Mouse (Mus musculus) cerebellum, adult 9-10 months (tissue): ENCODE measurements around the gene Zfp423.

Experiments used
- DNase-seq: peaks from one replicate; pipeline ENCODE4 v3.0.0; 2022

The Zfp423 gene

DNA sequence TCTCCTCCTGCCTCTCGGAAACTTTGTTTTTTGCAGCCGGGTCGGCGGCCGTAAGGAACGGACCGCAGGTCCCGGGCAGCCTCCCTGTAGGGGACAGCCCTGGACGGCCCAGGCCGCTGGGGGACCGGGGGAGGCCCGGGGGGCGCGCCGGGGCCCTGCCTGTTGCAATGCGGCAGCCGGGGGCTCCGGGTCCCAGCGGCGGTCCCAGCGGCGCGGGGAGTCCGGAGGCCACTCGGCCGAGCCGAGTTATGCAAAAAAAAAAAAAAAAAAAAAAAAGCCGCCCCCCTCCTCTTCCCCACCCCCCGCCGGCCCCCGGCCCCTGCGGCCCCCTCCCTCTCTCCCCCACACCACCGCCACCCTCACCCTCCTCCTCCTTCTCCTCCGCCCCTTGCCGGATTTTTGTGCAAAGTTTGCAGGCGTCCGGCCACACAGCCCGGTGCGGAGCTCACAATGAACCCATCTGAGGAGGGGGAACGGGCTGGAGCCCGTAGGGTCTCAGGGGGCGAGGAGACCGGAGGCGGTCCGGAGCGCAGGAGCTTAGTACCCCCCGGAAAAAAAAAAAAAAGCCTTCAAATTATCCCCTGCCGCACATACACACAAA is at the start of gene Zfp423:
Gene Zfp423, minus strand, starts transcription at position 276 of the 601 bp plus-strand sequence.
- no peak for DNase-seq

DNA sequence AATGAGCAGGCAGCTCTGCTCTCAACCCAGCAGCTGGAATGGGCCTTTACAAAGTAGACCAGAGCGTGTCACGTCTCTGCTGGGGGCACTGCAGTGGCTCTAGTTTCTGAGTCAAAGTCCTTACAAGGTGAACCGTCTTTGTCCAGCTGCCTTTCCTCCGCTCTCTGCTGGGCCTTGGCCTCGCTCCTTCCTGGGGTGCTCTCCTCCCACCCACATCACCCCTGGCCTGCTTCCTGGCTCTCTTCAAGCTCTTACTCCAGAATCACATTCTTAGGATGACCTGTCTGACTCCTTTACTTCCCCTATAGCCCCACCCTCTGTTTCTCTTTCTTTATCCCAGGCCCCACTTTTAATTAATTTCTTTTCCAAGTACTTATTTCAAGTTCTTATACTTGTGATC is 47.4 kb upstream of the Zfp423 start:
- no peak for DNase-seq

DNA sequence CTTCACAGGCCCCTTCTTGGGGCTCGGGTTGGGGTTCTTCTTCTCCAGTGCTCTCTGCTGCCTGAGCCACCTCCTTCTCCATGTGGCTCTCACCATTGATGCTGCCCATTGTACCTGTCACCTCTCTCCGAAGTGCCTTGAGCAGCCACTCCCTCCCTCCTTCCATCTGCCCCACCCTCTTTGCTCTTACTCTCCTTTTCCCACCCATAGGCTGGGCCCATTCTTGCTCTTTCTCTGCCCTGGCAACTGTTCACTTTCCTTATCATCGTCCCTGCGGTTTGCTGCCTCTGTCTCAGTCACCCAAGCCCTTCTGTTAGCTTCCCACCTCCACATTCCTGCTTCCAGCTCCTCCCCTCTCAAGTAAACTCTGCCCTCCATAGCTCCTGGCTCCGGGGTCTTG is 25.4 kb upstream of the Zfp423 start:
- no peak for DNase-seq

DNA sequence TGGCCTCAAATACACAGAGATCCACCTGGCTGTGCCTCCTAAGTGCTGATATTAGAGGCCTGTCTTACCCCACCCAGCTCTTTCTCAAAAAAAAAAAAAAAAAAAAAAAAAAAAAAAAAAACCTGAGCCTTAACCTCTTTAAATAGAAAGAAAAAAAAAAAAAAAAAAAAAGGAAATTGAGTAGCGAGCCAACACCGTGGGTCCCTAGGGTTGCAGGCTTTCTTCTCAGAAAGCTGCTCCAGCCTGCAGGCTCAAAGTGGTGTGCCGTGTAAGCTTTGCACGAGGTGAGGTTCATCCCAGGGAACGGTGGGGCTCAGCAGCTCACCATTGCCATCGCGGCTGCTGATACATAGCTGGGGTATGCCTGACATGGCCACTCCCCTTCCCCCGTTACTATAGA is 24.6 kb upstream of the Zfp423 start:
- DNase-seq: no peak

DNA sequence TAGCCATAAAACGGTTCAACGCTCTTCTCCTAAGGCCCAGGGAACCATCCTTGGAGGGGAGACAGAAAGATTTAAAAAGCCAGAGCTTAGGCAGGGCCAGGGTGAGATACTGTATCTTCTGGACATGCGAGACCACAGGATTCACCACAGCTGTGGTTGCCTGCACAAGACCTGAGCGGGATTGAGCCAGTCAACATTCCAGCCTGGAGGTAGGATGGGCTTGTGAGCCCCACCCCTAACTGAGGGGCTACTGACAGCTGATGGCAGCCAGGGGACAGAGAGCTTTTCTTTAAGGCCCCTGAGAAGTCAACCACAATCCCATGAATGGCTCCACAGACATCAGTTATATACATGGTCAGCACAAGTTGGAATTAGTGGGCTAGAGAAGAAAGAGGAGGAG is 23.5 kb upstream of the Zfp423 start:
- no peak for DNase-seq

DNA sequence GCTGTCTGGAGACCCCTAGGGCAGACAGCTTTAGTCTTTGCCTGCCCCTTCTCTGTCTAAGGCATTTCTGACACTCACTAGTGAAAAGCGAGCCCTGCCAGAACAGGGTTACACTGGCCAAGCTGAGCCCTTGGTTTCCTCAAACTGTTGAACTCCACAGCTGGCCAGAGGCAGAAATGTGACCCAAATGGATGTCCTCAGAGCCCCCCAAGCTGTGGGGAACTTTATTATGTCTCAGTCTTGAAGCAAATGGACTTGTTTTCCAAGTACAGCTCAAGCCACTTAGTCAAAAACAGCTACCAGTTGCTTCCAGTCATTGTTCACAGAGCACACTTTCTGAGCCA is 16.0 kb upstream of the Zfp423 start:
- DNase-seq: no peak

DNA sequence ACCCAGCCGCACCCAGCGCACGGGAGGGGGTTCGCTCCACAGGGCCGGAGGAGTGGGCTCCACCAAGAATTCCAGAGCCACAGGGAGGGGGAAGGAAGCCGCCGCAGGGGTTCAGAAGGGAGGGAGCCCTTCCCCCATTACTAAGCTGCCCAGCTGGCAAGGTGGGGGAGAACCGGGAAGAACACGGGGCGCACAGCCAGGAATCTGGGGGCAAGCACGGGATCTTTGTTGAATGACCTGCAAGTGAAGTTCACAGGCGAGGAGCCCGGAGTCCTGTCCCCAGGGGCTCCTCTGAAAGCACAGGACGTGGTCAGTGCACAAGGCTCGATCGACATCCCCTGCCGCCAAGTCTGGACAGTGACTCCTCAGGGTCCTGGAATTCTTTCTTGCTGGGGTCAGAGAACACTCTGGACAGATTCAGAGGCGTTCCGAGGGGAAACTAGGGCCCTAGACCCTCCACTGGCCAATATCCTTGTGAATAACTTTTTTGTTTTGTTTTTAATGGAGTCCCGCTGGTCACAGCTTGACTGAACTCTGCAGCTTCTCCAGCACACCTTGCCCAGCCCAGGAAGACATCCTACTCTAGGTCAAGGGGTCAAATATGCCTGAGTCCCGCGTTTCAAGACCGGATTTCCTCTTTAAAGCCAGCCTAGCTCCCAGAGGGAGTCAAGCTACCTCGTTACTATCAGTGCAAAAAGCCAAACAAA is 15.5 kb upstream of the Zfp423 start:
- peak; percentile 18 for DNase-seq

DNA sequence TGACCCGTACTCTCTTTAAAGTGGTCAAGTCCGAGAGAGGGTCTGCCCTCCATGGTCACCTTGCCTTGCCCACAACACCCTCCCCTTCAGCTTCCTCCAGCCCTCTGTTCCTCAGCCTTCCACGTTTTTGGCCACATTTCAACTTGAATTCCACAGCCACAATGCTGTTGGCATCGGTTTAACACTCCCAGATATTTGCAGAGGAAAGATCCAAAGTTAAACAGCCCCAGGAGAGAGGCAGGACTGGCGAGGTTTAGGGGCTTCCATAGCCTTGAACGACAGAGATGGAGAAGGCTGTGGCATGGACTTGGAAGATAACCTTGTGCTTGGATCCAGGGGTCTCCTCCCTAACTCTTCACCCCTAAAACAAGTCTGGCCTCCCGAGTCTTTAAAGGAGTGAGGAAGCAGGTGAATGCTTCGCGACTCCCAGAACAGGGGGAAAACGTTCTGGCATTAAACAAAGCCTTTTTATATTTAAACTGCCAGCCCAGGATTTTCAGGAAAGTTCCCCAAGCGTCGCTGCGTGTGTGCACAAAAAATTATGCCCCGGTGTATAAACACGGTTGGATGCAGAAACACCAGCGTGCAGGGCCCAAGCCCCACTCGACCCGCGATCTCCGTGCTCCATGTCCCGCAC is 14.8 kb upstream of the Zfp423 start:
- DNase-seq: no peak

DNA sequence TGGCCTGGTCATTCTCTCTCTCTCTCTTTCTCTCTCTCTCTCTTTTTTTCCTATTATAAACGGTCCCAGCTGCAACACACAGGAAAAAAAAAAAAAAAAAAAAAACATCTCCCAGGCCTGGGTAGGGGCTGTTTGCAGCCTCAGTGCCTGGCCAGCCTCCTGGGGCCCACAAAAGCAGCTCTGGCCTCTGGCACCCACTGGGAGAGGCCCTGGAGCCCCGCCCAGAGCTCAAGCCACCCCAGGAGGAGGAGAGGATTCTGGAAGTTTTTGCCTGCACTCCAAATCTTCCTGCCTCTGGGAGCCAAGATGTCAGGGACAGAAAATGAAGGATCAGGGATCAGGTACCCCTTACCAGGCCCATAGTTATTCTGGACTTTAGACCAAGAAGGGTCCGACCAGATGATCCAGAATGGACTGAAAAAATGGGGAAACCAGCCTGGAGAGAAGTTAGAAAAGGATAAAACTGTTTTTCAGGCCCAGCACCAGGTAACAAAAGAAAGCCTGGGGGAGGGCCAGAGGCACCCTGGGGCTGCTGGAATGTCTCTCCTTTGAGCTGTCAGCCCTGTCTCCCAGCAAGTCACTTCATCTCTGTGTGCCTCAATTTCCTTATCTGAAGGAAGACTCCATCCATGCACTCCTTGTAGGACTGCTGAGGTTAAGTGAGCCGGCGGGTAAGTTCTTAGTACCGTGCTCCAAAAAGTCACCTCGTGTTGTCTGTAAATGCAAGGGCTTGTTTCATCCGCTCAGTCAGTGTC is 8.6 kb upstream of the Zfp423 start:
- no peak for DNase-seq

DNA sequence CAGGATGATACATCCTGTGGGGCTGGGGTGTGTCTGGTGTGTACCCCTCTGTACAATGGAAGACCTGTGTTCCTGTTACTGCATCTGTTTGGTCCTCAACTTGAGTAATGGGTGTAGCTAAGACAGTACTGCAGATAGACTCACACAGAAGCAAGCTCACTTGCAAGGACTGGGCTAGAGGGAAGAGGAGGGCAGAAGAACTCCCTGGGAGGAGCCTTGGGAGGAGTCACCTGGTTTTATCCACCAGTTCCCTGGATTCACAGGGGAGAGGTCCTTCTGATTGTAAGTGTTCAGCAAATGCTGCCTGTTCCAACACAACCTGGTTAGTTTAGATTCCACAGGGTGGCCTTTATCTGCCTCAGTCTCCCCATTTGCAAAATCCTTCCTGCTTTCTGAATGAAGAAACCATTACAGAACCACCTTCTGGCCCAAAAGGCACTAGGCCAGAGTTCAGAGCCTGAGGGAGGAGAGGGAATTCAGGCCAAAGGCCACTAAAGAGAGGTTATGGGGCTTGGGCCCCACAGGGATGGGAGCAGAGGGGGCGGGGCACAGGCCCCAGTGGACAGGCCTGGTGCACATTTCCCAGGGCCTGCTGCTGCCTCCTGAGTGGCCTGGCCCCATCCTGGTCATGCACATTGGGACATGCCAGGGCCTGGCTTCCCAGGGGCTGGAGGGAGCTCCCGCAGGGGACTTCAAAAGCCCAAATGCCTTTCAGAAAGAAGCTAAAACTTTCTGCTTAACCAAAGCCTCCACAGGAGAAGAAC is 7.8 kb upstream of the Zfp423 start:
- DNase-seq: no peak

DNA sequence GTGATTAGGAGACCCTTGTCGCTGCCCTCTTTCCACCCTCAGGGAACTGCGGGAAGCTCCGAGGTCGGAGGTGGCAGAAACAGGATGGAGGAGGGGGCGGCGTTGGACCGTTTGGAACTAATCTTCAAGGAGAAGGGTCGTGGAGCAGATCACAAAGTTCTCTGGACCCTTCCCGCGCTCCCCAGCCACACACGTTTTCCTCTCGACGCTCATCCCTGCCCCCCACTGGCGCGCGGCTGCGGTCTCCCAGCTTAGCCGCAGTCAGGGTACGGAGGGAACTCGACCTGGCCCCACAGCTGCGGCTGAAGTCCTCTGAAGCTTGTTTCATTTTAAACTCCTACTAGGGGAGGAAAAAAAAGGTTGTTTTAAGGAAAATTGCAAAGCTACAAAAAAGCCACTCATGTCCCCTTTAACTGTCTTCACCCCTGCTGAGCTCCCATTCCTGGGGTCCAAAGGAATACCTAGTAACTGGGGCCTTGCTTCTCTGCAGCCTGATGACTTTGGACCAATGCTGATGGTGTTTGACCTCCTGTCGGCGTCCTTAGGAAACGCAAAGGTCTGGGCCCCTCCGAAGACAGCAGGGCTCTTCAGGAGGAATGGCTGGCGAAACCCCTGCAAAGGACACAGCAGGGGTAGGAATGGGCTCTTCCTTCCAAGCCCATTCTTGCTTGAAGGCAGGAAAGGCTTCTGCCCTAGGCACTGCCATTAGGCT is 3.3 kb upstream of the Zfp423 start:
- no peak for DNase-seq

DNA sequence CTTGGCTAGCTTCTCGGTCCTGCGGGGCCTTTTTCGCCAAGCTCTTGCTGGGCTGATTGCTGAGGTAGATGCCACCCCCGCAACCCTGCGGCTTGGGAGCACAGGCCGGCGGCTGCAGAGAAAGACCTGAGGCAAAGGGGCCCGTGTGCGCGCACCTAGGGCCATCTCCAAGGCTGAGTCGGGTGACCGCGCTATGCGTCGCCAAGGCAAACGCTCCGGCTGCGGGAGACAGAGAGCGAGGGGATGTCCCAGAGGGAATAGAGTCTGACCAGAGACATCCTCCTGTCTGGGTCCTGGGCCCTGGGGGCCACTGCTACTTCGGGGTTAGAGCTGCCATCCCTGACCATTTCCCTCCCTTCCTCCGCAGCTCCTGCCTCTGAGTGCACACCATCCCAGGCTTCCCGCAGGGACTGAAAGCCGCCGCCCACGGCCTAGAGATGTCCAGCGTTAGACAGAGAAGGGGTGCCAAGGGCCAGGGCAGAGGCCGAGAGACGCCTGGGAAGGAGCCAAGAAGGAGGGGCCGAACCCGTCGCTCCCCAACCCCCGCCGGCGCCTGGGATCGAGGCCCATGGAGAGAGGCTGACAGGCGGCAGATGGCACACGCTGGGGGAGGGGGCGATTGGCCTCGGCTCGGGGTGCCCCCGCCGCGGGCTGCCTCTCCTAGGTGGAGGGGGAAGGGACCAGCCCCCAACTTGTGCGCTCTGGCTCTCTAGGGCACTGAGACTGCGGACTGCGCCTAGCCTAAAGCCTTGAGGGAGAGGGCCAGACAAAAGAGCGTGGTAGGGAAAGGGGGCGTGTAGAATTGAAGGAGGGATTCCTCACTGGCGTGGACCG is 2.5 kb upstream of the Zfp423 start:
- peak; percentile 91 for DNase-seq

DNA sequence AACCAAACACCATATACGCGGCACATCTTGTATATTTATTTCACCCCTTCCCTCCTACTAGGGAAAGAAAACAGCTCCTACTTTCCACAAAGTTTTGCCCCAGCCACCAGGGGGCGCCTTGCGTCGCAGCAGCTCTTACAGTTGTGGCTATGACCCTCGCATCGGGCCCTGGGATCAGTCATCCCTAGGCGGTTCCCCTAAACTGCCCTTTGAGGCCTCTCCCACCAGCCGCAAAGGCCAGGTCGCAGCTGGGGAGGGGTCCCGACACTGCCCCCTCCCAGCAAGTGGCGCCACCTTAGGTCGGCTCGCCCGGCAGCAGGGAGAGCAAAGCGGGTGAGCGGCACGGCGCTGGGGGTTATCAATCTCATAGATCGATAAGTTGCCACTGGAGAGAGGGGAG is 1.7 kb upstream of the Zfp423 start:
- no peak for DNase-seq

DNA sequence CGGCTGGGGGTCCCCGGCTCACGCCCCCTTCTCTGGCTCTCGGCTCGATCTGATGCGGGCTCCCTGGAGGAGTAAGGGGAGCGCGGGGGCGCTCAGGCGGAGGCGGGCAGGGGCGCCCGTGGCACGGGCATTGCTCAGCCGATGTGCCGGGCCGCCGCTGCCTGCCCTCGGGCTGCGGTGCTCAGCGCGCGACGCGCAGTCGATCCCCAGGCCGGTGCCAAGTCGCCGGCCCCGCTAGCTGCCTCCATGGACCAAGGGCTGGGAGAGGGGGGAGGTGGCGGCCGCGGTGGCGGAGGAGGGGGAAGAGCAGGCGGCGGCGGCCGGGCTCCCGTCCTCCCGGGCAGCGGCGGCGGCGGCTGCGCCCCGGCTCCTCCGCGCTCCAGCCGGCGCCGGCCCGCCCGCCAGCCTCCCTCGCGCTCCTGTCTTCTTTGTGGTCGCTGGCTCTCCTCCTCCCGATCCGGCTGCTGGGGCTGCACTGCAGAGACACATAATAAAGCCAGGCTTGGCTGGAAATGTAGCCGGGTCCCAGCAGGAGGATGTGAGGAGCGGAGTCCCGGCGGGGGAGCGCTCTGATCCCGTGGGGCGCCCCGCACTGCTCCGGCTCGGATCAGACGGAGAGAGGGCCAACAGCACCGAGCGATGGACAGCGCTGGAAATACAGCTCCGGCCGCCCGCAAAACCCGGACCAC is 810 bp upstream of the Zfp423 start:
- DNase-seq: peak; percentile 84

DNA sequence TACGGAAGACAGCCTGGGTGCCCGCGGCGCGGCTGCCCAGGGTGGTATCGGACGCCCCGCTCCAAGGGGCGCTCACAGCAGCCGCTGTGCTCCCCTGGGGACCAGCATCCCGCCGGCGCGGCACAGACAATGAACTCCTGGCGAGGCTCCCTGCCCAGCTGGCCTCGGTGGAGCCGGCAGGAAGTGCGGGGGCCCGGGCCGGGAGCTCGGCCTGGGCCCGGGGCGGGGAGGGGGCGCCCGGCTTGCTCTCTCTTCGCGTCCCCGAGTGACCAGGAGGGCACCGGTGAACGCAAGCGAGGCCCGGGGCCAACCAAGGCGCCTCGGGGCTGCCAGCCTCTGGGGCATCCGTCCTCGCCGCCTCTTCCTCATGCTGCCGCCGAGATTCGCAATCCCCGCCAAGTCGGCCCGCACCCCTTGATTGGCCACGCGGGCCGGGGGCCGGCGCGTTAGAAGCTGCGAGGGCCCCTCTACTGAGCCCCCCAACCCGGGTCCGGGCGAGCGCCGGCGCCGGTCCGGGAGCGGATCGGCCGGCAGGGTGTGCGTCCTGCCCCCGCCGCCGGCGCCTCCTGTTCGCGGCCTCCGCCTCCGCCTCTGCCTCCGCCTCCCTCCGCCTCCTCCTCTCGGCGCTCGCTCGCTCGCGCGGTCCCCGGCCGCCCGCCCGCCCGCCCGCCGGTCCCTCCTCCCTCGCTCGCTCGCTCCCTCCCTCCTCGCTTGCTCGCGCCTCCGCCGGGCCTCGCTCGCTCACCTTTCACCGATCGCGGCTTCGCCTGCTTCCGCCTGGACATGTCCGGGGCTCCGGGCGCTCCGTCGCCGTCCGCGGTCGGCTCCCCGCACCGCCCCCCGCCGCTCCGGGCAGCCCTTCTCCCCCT is 710 bp downstream of the Zfp423 start:
- peak; percentile 70 for DNase-seq

DNA sequence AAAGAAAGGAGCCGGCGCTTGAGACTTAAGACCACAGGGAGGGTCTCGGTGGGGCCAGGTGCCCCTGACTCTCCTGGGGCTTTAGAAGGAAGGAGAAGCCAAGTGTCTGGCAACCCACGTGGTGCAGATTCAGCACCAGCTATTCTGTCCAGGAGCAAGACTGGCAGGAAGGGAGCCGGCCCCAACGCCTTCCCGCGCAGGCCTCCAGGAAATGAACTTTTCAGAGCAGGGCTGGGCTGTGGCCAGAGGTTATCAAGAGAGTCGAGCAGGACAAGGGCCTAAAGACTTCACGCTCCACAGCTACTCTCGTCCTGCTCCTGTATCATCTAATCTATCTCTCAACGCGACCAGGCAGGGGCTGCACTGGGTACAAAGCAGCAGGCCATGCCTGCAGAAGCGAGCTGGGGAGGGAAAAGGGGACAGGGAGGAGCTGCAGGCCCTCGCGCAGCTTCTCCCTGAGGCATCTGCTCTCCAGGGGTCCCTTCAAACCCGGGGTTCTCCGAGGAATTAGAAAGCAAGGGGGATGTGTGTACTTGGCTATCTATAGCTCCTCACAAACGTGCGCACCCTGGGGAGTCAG is 1.4 kb downstream of the Zfp423 start:
- no peak for DNase-seq

DNA sequence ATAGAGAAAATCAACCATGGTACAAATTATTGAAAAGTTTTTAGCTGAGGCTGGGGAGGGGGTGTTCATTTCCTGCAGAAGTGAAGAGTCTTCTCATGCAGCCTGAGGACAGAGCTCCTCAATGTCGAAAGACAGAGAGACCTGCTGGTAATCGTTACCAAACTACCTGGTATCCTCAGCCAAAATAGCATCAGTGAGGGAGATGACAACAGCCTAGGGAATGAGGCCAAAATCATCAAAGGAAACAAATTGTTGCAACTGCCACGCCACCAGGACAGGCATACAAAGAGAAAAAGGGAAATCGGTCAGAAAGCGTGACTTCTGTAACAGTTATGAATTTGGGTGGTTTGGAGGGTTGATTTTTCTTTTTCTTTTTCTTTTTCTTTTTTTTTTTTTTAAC is 3.4 kb downstream of the Zfp423 start:
- peak; percentile 63 for DNase-seq

DNA sequence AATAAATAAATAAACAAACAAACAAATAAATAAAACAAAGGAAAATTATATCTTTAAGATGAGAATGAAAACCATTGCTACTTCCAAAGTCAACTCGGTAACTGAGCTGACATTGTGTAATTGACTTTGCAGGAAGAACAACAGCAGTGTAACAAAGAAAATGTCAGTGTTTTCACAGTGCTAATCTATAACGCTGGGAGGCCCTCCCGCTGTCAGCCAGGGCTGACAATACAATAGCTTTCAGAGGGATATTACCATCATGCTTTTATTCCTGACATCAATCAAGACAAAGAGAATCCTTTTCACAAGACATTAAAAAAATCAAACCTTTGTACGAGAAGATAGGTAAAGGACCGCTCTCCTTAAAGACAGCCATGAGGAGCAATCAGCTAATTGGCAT is 5.9 kb downstream of the Zfp423 start:
- no peak for DNase-seq

DNA sequence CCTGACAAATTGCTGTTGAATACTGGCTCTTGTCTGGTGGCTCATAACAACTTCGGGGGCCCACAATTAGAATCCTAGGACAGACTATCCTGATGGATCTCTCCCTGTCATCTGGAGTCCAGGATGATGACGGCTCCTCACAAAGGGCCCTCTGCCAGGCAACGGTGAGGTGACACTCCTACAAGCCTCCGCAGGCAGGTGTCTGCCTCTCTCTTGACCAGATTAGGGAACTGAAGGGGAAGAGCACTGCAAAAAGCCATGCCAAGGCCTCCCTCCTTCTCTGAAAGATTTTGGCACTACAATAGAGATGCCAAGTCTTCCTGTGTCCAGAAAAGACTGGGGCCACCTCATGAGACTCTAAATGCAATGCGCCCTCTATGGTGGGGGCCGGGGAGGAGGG is 7.1 kb downstream of the Zfp423 start:
- DNase-seq: no peak
